Mouse (Mus musculus): ENCODE results near the gene Sh3bgr.

- TF ChIP-seq CTCF (IDR thresholded peaks at IDR 0.05) (no peak), EP300 (IDR thresholded peaks at IDR 0.05) (no peak)
Measured at GRCm38 (mm10) chr16:96258429-96258828, 58.2 kb downstream of the Sh3bgr start.

All from lung, postnatal 0 days (tissue).